In genomic region chr13:95081082-95081481, GRCm38 (mm10) we compare ENCODE assay signal across 13 mouse cellular contexts.
DNase-seq lines count a peak whose midpoint lies in the region; ATAC-seq and TF ChIP-seq lines count a peak whose summit lies in the region.
"Had no signal": no experiment of that assay in that cellular context is flagged by ENCODE, and none has a peak within 500 bp of the region (broad histone marks: within the 10 kb centered on the region; RNA-seq: fewer than 3 reads in every experiment).

No protein-coding gene starts in this region.

- WGBS in heart, embryonic 10.5 days, result 59% methylated on average over 7 of the region's 7 CpGs
- 50% methylated on average over 7 of the region's 7 CpGs for WGBS in olfactory bulb, adult 2 months
- 82% methylated on average over 7 of the region's 7 CpGs for WGBS in neural tube, embryonic 15.5 days

- H3K36me3 ChIP-seq in heart, embryonic 10.5 days, result no peaks in the 10 kb centered on the region
- H3K36me3 ChIP-seq in neural tube, embryonic 15.5 days, result no peaks in the 10 kb centered on the region
- H3K36me3 ChIP-seq: liver, embryonic 12.5 days had no signal

- TF ChIP-seq POLR2A in olfactory bulb, adult 2 months (IDR thresholded peaks at IDR 0.05; ENCODE audit: insufficient read depth, low read depth, low read length), result no peak

- 0 out of 2 replicates have a peak, but pooled peaks cover 3% of the 10 kb centered on the region for H3K27me3 ChIP-seq in heart, embryonic 10.5 days (ENCODE audit: insufficient read depth, poor library complexity, severe bottlenecking)
- no peaks in the 10 kb centered on the region for H3K27me3 ChIP-seq in neural tube, embryonic 15.5 days (replicated peaks)
- H3K27me3 ChIP-seq: liver, embryonic 12.5 days had no signal

- DNase-seq in heart, adult 11 months, result peak; percentile 95
- DNase-seq in heart, embryonic 10.5 days (ENCODE audit: low spot score), result no peak
- peak; percentile 74 for DNase-seq in right cerebral cortex, adult 18-20 months
- DNase-seq in right cerebral cortex, postnatal 10 days (ENCODE audit: low spot score in 2 of 2), result no peak
- peak; percentile 41 to 45 for DNase-seq in heart, adult 9 months (ENCODE audit: low spot score in 2 of 2)
- DNase-seq: adrenal gland, postnatal 25 days; kidney, adult 2 months; thymus, postnatal 25 days had no signal

- H3K4me2 ChIP-seq in neural tube, embryonic 15.5 days, result no peak overlapping the region
- H3K4me2 ChIP-seq: liver, embryonic 12.5 days had no signal

- no peaks in the 10 kb centered on the region for H3K9me3 ChIP-seq in heart, embryonic 10.5 days
- H3K9me3 ChIP-seq in neural tube, embryonic 15.5 days (replicated peaks), result no peaks in the 10 kb centered on the region
- H3K9me3 ChIP-seq: liver, embryonic 12.5 days had no signal

- no peak overlapping the region for H3K9ac ChIP-seq in neural tube, embryonic 15.5 days (replicated peaks)
- H3K9ac ChIP-seq: liver, embryonic 12.5 days had no signal

- no peak for ATAC-seq in neural tube, embryonic 15.5 days (ENCODE audit: low FRiP score)
- ATAC-seq in monocyte, adult 5-6 weeks (replicated peaks; ENCODE audit: insufficient number of reproducible peaks, low FRiP score, low TSS enrichment, poor library complexity, severe bottlenecking), result no peak
- ATAC-seq: hindbrain, embryonic 16.5 days; liver, embryonic 12.5 days had no signal

- H3K27ac ChIP-seq in heart, embryonic 10.5 days, result no peak overlapping the region
- peak overlapping the region; percentile 9; the same call in 1 of the 2 replicates for H3K27ac ChIP-seq in olfactory bulb, adult 2 months (ENCODE audit: insufficient read depth, low read depth, low read length)
- no peak overlapping the region for H3K27ac ChIP-seq in neural tube, embryonic 15.5 days (replicated peaks)
- H3K27ac ChIP-seq: liver, embryonic 12.5 days had no signal

- H3K4me3 ChIP-seq in heart, embryonic 10.5 days, result no peak overlapping the region
- H3K4me3 ChIP-seq in olfactory bulb, adult 2 months (ENCODE audit: insufficient read depth, low read depth, low read length), result no peak overlapping the region
- no peak overlapping the region for H3K4me3 ChIP-seq in neural tube, embryonic 15.5 days (replicated peaks)
- H3K4me3 ChIP-seq: liver, embryonic 12.5 days had no signal

- H3K4me1 ChIP-seq in heart, embryonic 10.5 days, result peaks cover 7% of the 10 kb centered on the region; the same call in 1 of the 2 replicates
- H3K4me1 ChIP-seq in olfactory bulb, adult 2 months (ENCODE audit: control insufficient read depth, insufficient read depth, low read length), result peaks cover 16% of the 10 kb centered on the region
- H3K4me1 ChIP-seq in neural tube, embryonic 15.5 days, result no peaks in the 10 kb centered on the region
- H3K4me1 ChIP-seq: liver, embryonic 12.5 days had no signal

- no peak for TF ChIP-seq CTCF in olfactory bulb, adult 2 months (IDR thresholded peaks at IDR 0.05; ENCODE audit: insufficient read depth, low read depth, low read length)

Comparison
In these comparisons a context has a peak if more than half of its experiments do, and no peak if none do; other contexts are left out.
1. DNase-seq: peak in heart, adult 11 months (single experiment), right cerebral cortex, adult 18-20 months (single experiment) and heart, adult 9 months (2 of 2); none in heart, embryonic 10.5 days (single experiment) and right cerebral cortex, postnatal 10 days (0 of 2).